Mouse (Mus musculus): ENCODE measurements at regions not wholly inside any gene's neighbourhood (a gene's known extent, or its start where the extent isn't known, plus 50 kb on each side); places are given as distances from the start of the nearest gene placed in this dataset.

GRCm38 (mm10) chr13:118227354-118227753 lies 159.1 kb upstream of the B430218F22Rik start:
- TF ChIP-seq CTCF (IDR thresholded peaks at IDR 0.05; ENCODE audit: borderline replicate concordance, insufficient read depth, low read depth, low read length) (no peak), POLR2A (IDR thresholded peaks at IDR 0.05; ENCODE audit: borderline replicate concordance, insufficient read depth, low read length) (no peak)

Measured in cerebellum, adult 2 months (tissue).